Mouse (Mus musculus) CD8-positive naive resting alpha-beta T cell, adult 2 months (primary cell): ENCODE measurements around the gene Nlrc4.

Source experiments
- DNase-seq, 2 experiments: peaks; one replicate each; pipeline ENCODE4 v3.0.0; 2022; ENCODE audit warnings: low read depth in 2 of 2, low spot score in 2 of 2

The Nlrc4 gene

GRCm38 (mm10) chr17:74431481-74431880, 27.5 kb downstream of the Nlrc4 start:
- no peak for DNase-seq

- no peak for DNase-seq
Observed at GRCm38 (mm10) chr17:74430074-74430473, 28.9 kb downstream of the Nlrc4 start.

- no peak for DNase-seq
Observed at GRCm38 (mm10) chr17:74424401-74425005, 34.4 kb downstream of the Nlrc4 start.

- no peak for DNase-seq
Observed at GRCm38 (mm10) chr17:74420656-74421055, 38.3 kb downstream of the Nlrc4 start.

DNA sequence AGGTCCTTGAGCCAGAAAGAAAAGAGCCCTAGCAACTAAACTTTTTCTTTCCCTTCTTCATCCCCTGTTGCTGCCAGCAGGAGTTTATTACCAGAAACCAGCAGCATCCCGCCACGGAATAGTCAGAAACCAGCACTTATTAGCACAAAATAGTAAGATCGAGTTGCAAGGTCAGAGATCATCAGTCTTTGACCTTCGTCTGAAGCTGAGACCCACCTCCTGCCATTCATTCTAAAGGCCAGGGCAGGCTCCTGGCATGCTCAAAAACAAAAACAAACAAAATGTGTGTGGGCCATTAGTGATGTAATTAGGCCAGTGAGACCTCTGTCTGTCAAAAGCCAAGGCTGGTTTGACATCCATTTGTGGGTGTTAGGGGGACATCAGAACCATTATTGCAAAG, 40.8 kb downstream of the Nlrc4 start:
- no peak for DNase-seq

DNA sequence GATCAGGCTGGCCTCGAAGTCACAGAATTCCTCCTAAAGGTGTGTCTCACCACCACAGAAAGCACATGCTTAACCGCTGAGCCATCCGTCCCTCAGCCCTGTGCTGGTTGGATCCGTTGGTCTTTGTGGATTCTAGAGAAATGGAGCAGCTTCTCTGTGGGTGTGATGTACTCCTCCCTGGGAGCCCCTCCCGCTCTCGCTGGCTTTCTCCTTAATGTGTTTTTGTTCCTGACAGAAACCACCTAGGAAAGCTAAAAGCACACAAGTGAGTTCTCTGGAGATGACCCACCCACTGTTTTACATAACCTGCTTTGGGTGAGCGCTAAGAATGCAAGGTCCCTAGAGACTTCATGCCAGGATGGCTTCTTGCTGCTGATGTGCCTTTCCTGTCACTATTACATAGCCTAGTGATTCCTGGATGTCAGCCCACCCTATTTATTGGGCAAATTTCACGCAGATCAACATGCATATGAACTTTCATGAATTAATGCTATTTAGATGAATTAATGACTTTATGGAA, 42.0 kb downstream of the Nlrc4 start:
- no peak for DNase-seq

- no peak for DNase-seq
Observed at GRCm38 (mm10) chr17:74414671-74415070, 44.3 kb downstream of the Nlrc4 start.

GRCm38 (mm10) chr17:74413324-74413723, 45.6 kb downstream of the Nlrc4 start:
- DNase-seq = no peak

DNA sequence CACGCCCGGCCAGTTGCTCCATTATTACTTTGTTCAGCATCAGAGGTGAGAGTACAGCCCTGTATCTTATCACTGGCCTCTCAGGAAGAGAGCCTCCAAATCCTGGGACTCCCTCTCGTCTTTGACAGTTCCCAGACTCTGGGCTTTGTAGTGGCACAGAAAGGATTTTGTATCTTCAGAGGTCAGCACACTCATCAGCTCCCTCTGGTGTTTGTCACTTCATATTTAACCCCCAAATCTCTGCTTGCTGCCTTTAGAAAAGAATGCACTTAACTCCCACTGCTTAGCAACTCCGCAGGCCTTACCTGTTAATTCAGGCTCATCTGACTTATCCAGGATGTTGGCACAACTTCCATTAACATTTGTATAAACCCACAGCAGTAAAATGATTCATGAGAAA, 49.2 kb downstream of the Nlrc4 start:
- no peak for DNase-seq

DNA sequence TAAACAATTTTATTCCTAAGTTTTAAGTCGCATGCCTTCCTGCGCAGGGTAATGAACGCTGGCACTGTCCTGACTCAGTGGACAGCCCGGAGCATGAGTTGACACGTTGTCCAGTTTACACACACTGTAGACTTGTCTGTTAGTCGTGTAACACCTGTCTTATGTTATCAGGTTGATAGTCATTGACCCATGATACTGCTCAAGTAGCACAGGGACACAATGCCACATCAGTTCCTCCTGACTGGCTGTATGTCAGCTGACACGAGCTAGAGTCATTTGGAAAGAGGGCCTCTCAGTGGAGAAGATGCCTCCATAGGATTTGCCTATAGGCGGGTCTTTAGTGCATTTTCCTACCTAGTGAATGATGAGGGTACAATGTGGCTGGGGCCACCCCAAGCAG, 52.5 kb downstream of the Nlrc4 start:
- no peak for DNase-seq

DNA sequence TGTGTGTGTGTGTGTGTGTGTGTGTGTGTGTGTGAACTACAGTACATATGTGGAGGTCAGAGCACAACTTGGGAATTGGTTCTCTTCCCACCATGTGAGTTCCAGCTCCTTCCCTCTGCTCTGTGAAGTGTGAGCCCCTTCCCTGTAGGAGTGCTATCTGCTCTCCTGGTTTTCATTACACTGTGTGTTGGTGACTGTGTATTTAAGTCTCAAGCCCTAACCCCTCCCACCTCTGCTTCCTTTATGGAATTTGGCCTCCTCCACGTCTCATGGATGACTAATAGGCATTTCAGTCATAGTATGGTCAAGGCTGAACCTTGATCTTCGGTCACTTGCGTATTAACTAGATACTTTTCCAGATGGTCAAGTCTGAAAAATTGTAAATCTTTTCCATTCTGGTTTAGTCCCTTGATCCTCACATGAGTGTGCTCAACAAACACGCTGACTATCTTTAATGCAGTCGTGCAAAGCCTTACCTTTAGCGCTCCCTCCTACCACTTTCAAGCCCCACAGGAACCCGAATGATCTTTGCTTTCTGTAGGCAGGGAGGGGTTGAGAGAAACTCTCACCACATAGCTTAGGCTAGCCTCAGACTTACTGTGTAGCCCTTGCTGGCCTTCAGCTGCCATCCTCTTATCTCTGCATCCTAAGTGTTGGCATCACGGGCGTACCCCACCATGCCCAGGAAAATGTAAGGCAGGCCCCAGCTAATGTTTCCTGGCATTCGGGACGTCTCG, 56.3 kb downstream of the Nlrc4 start:
- no peak for DNase-seq

- DNase-seq = no peak
Observed at GRCm38 (mm10) chr17:74397173-74397572, 61.8 kb downstream of the Nlrc4 start.

- DNase-seq = no peak
Observed at GRCm38 (mm10) chr17:74396766-74397165, 62.2 kb downstream of the Nlrc4 start.

- peak; percentile 92 to 95 for DNase-seq
Observed at GRCm38 (mm10) chr17:74395383-74396065, 63.4 kb downstream of the Nlrc4 start, which contains the start of gene Slc30a6. Slc30a6 (plus strand) TSS chr17:74395608.

GRCm38 (mm10) chr17:74394855-74395254, 64.1 kb downstream of the Nlrc4 start:
- DNase-seq = peak; percentile 10 to 28

- no peak for DNase-seq
Observed at GRCm38 (mm10) chr17:74394381-74394780, 64.6 kb downstream of the Nlrc4 start.

GRCm38 (mm10) chr17:74389847-74390246, 69.1 kb downstream of the Nlrc4 start:
- no peak for DNase-seq

- DNase-seq = no peak
Observed at GRCm38 (mm10) chr17:74386657-74387056, 72.3 kb downstream of the Nlrc4 start.

GRCm38 (mm10) chr17:74376916-74377315, 82.0 kb downstream of the Nlrc4 start:
- no peak for DNase-seq
